Mouse (Mus musculus) heart, adult 9 months (tissue): ENCODE data around the gene Kctd10.

Experiments used
- DNase-seq, 2 experiments: peaks; one replicate each; pipeline ENCODE4 v3.0.0; 2022; ENCODE audit warnings: low spot score in 2 of 2

Kctd10 gene

DNA sequence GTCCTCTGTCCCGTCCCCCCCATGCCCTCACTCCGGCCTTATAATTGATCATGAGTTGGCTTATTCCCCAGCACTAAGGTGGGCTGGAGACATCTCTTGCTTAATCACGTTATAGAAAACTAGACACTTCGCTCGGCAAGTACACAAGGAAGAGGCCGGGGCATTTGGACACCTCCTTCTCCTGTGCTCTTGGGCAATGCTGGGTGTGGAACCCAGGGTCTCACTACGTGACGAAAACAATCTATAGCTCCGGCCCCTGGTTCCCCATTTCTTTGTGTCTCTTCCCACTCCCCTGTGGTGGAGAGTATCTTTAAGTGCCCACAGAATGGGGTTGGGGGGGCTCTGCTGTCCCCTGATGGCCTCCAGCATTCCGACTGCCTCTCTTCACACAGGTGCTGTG is 33.3 kb downstream of the Kctd10 start:
- no peak for DNase-seq

DNA sequence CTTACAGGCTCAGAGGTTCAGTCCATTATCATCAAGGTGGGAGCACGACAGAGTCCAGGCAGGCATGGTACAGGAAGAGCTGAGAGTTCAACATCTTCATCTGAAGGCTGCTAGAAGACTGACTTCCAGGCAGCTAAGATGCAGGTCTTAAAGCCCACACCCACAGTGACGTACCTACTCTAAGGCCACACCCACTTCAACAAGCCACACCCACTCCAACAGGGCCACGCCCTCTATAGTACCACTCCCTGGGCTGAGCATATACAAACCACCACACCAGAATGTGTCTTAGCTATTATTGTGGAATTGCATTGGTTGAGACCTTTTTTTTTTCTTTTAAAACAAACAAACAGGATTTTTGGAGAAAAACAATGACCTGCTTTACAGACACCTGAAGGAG is 34.8 kb downstream of the Kctd10 start:
- DNase-seq, result no peak

DNA sequence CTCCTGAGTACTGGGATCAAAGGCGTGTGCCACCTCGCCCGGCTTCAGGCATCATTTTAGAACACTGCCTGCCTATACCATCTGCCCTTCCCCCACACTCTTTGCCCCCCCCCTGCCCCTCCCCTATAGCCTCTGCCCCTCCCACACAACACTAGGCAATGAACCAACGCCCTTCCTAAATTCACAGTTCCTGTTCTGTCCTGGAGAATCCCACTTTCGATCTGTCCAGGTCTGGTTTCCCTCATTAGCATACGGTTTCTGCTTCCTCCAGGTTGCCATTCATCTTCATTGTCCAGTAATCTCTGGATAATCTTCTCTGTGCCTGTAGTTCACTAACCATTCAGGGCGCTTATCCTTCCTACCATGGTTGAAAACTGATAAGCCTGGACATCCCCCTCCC is 36.7 kb downstream of the Kctd10 start:
- DNase-seq, result no peak

DNA sequence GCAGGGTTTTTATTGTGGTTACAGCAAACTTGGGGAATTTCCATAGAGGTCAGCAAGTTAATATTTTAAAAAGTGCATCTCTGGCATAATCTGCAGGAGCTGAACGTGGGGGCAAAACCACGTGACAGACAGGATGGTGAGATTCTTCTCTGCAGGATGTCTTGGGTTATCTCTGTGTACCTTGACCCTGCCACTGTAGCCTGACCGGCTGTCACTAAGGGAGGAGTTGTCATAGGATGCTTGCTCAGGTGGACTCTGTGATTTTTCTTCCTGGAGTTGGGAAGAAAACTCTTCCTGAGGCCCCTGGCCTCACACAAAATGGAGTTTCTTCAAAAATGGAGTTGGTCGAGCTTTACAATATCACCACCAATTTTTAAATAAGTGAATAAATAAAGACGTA is 37.3 kb downstream of the Kctd10 start:
- DNase-seq, result no peak

DNA sequence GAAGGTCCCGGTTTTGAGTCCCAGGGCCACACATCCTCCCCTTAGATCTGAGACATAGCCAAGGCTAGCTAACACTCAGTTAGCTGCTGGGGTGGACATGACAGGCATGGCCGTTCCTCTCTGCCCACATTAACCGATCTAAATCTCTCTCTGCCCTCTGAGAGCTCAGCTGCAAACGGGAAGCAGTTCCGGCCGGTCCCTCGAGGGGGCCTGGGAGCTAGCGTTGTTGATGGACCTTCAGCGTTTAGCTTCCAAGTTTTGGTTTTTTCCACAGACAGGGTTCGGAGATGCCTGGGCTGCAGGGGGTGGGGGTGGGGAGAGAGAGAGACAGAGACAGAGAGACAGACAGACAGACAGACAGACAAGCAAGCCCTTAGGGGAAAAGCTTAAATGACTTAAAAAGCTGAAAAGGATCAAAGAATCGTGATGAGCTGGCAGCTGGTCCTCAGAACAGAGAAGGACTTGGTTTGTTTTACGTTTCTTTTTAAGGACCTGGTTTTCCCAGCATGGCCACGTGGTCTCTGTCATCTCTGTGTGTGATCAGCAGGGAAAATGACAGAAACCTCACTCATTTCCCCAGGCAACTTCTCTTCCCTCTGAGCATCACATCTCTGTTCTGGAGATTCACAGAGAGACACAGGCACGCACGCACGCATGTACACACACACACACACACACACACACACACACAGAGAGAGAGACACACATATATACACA is 56.4 kb downstream of the Kctd10 start:
- DNase-seq, result no peak

DNA sequence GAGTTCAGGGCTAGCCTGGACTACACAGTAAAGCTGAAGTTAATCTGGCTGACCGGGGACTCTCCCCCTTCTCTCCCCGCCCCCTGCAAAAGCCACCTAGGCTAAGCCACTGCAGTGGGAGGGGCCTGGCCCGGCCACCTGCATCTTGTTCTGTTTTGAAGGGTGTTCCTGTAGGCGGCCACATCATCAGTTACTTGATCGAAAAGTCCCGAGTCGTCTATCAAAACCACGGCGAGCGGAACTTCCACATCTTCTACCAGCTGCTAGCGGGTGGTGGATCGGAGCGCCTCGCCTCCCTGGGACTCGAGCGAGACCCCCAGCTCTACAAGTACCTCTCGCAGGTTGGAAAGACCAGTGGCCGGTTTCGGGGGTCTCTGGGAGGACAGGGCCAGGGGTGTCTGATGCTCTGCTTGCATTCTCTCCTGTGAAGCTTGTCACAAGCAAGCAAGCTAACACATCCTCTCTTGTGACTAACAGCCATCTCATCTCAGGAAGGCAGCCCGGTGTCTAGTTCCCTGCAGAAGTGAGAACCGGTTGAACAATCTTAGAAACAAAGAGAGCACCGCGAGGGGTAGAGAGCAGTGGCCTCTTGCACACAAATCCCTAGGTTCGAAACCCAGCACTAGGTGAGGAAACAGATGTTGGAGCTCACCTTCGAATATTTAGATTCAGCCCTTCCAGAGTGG is 57.1 kb downstream of the Kctd10 start:
- no peak for DNase-seq
